Mouse (Mus musculus): ENCODE measurements around the gene Gm14085. TPM values are rescaled to one million over a fixed set of nuclear protein-coding genes. Genes with fewer than 3 reads are reported as not detected.

Gene Gm14085
- polyA plus RNA-seq, 1 experiment from 2014 or later, result not detected

- Histone ChIP-seq H3K27ac (replicated peaks; ENCODE audit: low read depth, low read length) (no peak overlapping the region), H3K36me3 (ENCODE audit: control insufficient read depth, insufficient read depth, low read length) (no peaks in the 10 kb centered on the region), H3K27me3 (ENCODE audit: control insufficient read depth, insufficient read depth, low read length) (no peaks in the 10 kb centered on the region), H3K4me3 (ENCODE audit: low read depth, low read length) (no peak overlapping the region), H3K9me3 (ENCODE audit: control insufficient read depth, low read length) (no peaks in the 10 kb centered on the region), H3K9ac (ENCODE audit: low read length) (no peak overlapping the region), H3K4me1 (ENCODE audit: control insufficient read depth, insufficient read depth, low read length) (no peaks in the 10 kb centered on the region), H3K4me2 (ENCODE audit: low read depth, severe bottlenecking) (no peak overlapping the region)
- WGBS, result 89% methylated on average over 2 of the region's 2 CpGs
- no peak for ATAC-seq (ENCODE audit: insufficient number of reproducible peaks, low FRiP score, low TSS enrichment, low read depth)
- no peak for DNase-seq (ENCODE audit: low spot score)
Measured at GRCm38 (mm10) chr2:122532136-122532801, 47.5 kb downstream of the Gm14085 start.

GRCm38 (mm10) chr2:122532802-122533186, 48.1 kb downstream of the Gm14085 start:
- H3K4me2 ChIP-seq (ENCODE audit: low read depth, severe bottlenecking), result no peak overlapping the region
- no peaks in the 10 kb centered on the region for H3K27me3 ChIP-seq (ENCODE audit: control insufficient read depth, insufficient read depth, low read length)
- H3K9ac ChIP-seq (ENCODE audit: low read length), result no peak overlapping the region
- no peaks in the 10 kb centered on the region for H3K9me3 ChIP-seq (ENCODE audit: control insufficient read depth, low read length)
- no peak overlapping the region for H3K27ac ChIP-seq (replicated peaks; ENCODE audit: low read depth, low read length)
- H3K4me3 ChIP-seq (ENCODE audit: low read depth, low read length), result no peak overlapping the region
- no peaks in the 10 kb centered on the region for H3K36me3 ChIP-seq (ENCODE audit: control insufficient read depth, insufficient read depth, low read length)
- H3K4me1 ChIP-seq (ENCODE audit: control insufficient read depth, insufficient read depth, low read length), result no peaks in the 10 kb centered on the region
- WGBS, result 91% methylated on average over 2 of the region's 2 CpGs
- ATAC-seq (ENCODE audit: insufficient number of reproducible peaks, low FRiP score, low TSS enrichment, low read depth) (no peak), DNase-seq (ENCODE audit: low spot score) (no peak)

- DNase-seq (ENCODE audit: low spot score) (no peak), ATAC-seq (ENCODE audit: insufficient number of reproducible peaks, low FRiP score, low TSS enrichment, low read depth) (no peak)
Measured at GRCm38 (mm10) chr2:122533378-122533777, 48.6 kb downstream of the Gm14085 start.

GRCm38 (mm10) chr2:122534671-122535070, 49.9 kb downstream of the Gm14085 start:
- H3K4me3 ChIP-seq (ENCODE audit: low read depth, low read length), result no peak overlapping the region
- H3K9ac ChIP-seq (ENCODE audit: low read length), result no peak overlapping the region
- DNase-seq (ENCODE audit: low spot score), result no peak
- no peak overlapping the region for H3K27ac ChIP-seq (replicated peaks; ENCODE audit: low read depth, low read length)
- H3K4me1 ChIP-seq (ENCODE audit: control insufficient read depth, insufficient read depth, low read length), result no peaks in the 10 kb centered on the region
- H3K4me2 ChIP-seq (ENCODE audit: low read depth, severe bottlenecking), result no peak overlapping the region
- 80% methylated on average over 2 of the region's 2 CpGs for WGBS
- ATAC-seq (ENCODE audit: insufficient number of reproducible peaks, low FRiP score, low TSS enrichment, low read depth), result no peak
- no peaks in the 10 kb centered on the region for H3K9me3 ChIP-seq (ENCODE audit: control insufficient read depth, low read length)
- H3K36me3 ChIP-seq (ENCODE audit: control insufficient read depth, insufficient read depth, low read length), result no peaks in the 10 kb centered on the region
- H3K27me3 ChIP-seq (ENCODE audit: control insufficient read depth, insufficient read depth, low read length), result no peaks in the 10 kb centered on the region

More at GRCm38 (mm10) chr2:122533378-122533777, 48.6 kb downstream of the Gm14085 start:
- no peaks in the 10 kb centered on the region for H3K27me3 ChIP-seq (ENCODE audit: control insufficient read depth, insufficient read depth, low read length)
- H3K4me1 ChIP-seq (ENCODE audit: control insufficient read depth, insufficient read depth, low read length), result no peaks in the 10 kb centered on the region
- H3K4me3 ChIP-seq (ENCODE audit: low read depth, low read length), result no peak overlapping the region
- no peak overlapping the region for H3K27ac ChIP-seq (replicated peaks; ENCODE audit: low read depth, low read length)
- H3K4me2 ChIP-seq (ENCODE audit: low read depth, severe bottlenecking), result no peak overlapping the region
- no peaks in the 10 kb centered on the region for H3K9me3 ChIP-seq (ENCODE audit: control insufficient read depth, low read length)
- no peak overlapping the region for H3K9ac ChIP-seq (ENCODE audit: low read length)
- WGBS, result 89% methylated on average over 2 of the region's 2 CpGs
- H3K36me3 ChIP-seq (ENCODE audit: control insufficient read depth, insufficient read depth, low read length), result no peaks in the 10 kb centered on the region

GRCm38 (mm10) chr2:122558317-122558716, 73.6 kb downstream of the Gm14085 start:
- H3K27ac ChIP-seq (replicated peaks; ENCODE audit: low read depth, low read length), result no peak overlapping the region
- no peak overlapping the region for H3K4me2 ChIP-seq (ENCODE audit: low read depth, severe bottlenecking)
- no peaks in the 10 kb centered on the region for H3K4me1 ChIP-seq (ENCODE audit: control insufficient read depth, insufficient read depth, low read length)
- ATAC-seq (ENCODE audit: insufficient number of reproducible peaks, low FRiP score, low TSS enrichment, low read depth) (no peak), DNase-seq (ENCODE audit: low spot score) (no peak)
- H3K9ac ChIP-seq (ENCODE audit: low read length), result no peak overlapping the region
- no peaks in the 10 kb centered on the region for H3K36me3 ChIP-seq (ENCODE audit: control insufficient read depth, insufficient read depth, low read length)
- no peak overlapping the region for H3K4me3 ChIP-seq (ENCODE audit: low read depth, low read length)
- no peaks in the 10 kb centered on the region for H3K27me3 ChIP-seq (ENCODE audit: control insufficient read depth, insufficient read depth, low read length)
- 31% methylated on average over 2 of the region's 2 CpGs for WGBS
- no peaks in the 10 kb centered on the region for H3K9me3 ChIP-seq (ENCODE audit: control insufficient read depth, low read length)

- 90% methylated on average over 5 of the region's 5 CpGs for WGBS
- no peak overlapping the region for H3K27ac ChIP-seq (replicated peaks; ENCODE audit: low read depth, low read length)
Measured at GRCm38 (mm10) chr2:122561221-122561620, 76.5 kb downstream of the Gm14085 start.

GRCm38 (mm10) chr2:122562251-122562650, 77.5 kb downstream of the Gm14085 start:
- Histone ChIP-seq H3K4me2 (ENCODE audit: low read depth, severe bottlenecking) (no peak overlapping the region), H3K9ac (ENCODE audit: low read length) (no peak overlapping the region), H3K36me3 (ENCODE audit: control insufficient read depth, insufficient read depth, low read length) (no peaks in the 10 kb centered on the region), H3K27me3 (ENCODE audit: control insufficient read depth, insufficient read depth, low read length) (no peaks in the 10 kb centered on the region), H3K4me3 (ENCODE audit: low read depth, low read length) (no peak overlapping the region), H3K27ac (replicated peaks; ENCODE audit: low read depth, low read length) (no peak overlapping the region), H3K4me1 (ENCODE audit: control insufficient read depth, insufficient read depth, low read length) (no peaks in the 10 kb centered on the region), H3K9me3 (ENCODE audit: control insufficient read depth, low read length) (no peaks in the 10 kb centered on the region)
- no peak for ATAC-seq (ENCODE audit: insufficient number of reproducible peaks, low FRiP score, low TSS enrichment, low read depth)
- WGBS, result 92% methylated on average over 1 of the region's 1 CpGs
- DNase-seq (ENCODE audit: low spot score), result no peak

More at GRCm38 (mm10) chr2:122561221-122561620, 76.5 kb downstream of the Gm14085 start:
- H3K27me3 ChIP-seq (ENCODE audit: control insufficient read depth, insufficient read depth, low read length), result no peaks in the 10 kb centered on the region
- H3K9ac ChIP-seq (ENCODE audit: low read length), result no peak overlapping the region
- no peak overlapping the region for H3K4me3 ChIP-seq (ENCODE audit: low read depth, low read length)
- ATAC-seq (ENCODE audit: insufficient number of reproducible peaks, low FRiP score, low TSS enrichment, low read depth), result no peak
- no peak for DNase-seq (ENCODE audit: low spot score)
- no peak overlapping the region for H3K4me2 ChIP-seq (ENCODE audit: low read depth, severe bottlenecking)
- no peaks in the 10 kb centered on the region for H3K9me3 ChIP-seq (ENCODE audit: control insufficient read depth, low read length)
- H3K36me3 ChIP-seq (ENCODE audit: control insufficient read depth, insufficient read depth, low read length), result no peaks in the 10 kb centered on the region
- no peaks in the 10 kb centered on the region for H3K4me1 ChIP-seq (ENCODE audit: control insufficient read depth, insufficient read depth, low read length)

GRCm38 (mm10) chr2:122569439-122569838, 84.7 kb downstream of the Gm14085 start:
- H3K36me3 ChIP-seq (ENCODE audit: control insufficient read depth, insufficient read depth, low read length), result no peaks in the 10 kb centered on the region
- 17% methylated on average over 3 of the region's 3 CpGs for WGBS
- no peak overlapping the region for H3K4me2 ChIP-seq (ENCODE audit: low read depth, severe bottlenecking)
- no peak overlapping the region for H3K4me3 ChIP-seq (ENCODE audit: low read depth, low read length)
- no peak overlapping the region for H3K9ac ChIP-seq (ENCODE audit: low read length)
- peak; percentile 74 for DNase-seq (ENCODE audit: low spot score)
- H3K27me3 ChIP-seq (ENCODE audit: control insufficient read depth, insufficient read depth, low read length), result no peaks in the 10 kb centered on the region
- no peaks in the 10 kb centered on the region for H3K9me3 ChIP-seq (ENCODE audit: control insufficient read depth, low read length)
- no peak for ATAC-seq (ENCODE audit: insufficient number of reproducible peaks, low FRiP score, low TSS enrichment, low read depth)
- H3K27ac ChIP-seq (replicated peaks; ENCODE audit: low read depth, low read length), result no peak overlapping the region
- no peaks in the 10 kb centered on the region for H3K4me1 ChIP-seq (ENCODE audit: control insufficient read depth, insufficient read depth, low read length)

GRCm38 (mm10) chr2:122570430-122570829, 85.7 kb downstream of the Gm14085 start:
- H3K36me3 ChIP-seq (ENCODE audit: control insufficient read depth, insufficient read depth, low read length), result no peaks in the 10 kb centered on the region
- no peaks in the 10 kb centered on the region for H3K27me3 ChIP-seq (ENCODE audit: control insufficient read depth, insufficient read depth, low read length)
- no peak overlapping the region for H3K9ac ChIP-seq (ENCODE audit: low read length)
- H3K4me3 ChIP-seq (ENCODE audit: low read depth, low read length), result no peak overlapping the region
- H3K4me2 ChIP-seq (ENCODE audit: low read depth, severe bottlenecking), result no peak overlapping the region
- DNase-seq (ENCODE audit: low spot score) (no peak), ATAC-seq (ENCODE audit: insufficient number of reproducible peaks, low FRiP score, low TSS enrichment, low read depth) (no peak)
- H3K4me1 ChIP-seq (ENCODE audit: control insufficient read depth, insufficient read depth, low read length), result no peaks in the 10 kb centered on the region
- H3K9me3 ChIP-seq (ENCODE audit: control insufficient read depth, low read length), result no peaks in the 10 kb centered on the region
- no peak overlapping the region for H3K27ac ChIP-seq (replicated peaks; ENCODE audit: low read depth, low read length)
- 76% methylated on average over 4 of the region's 4 CpGs for WGBS

Measured in limb, embryonic 11.5 days (tissue).